Mouse (Mus musculus) left cerebral cortex, adult 2 months (tissue): Measurements from ENCODE around the gene Sbk3. TPM values are rescaled to one million over a fixed set of nuclear protein-coding genes. Genes with fewer than 3 reads are reported as not detected.
"Not testable (repeated sequence)": the region's sequence is repeated elsewhere in the genome, so short reads cannot be mapped to it uniquely, and the experiment has no call there.

Source experiments
- DNase-seq, 2 experiments: peaks; one replicate each; pipeline ENCODE4 v3.0.0; 2021 to 2022; ENCODE audit warnings: low spot score in 2 of 2, mixed read lengths in 1 of 2; ENCODE audit errors: extremely low spot score in 1 of 2
- H3K27ac ChIP-seq: fragments of 200-600 bp; 2 replicates; pipeline ENCODE4 v1.8.1; 2022
- H3K4me3 ChIP-seq: fragments of 200-600 bp; 2 replicates; pipeline ENCODE4 v1.8.1; 2022
- CTCF ChIP-seq: fragments of 200-600 bp; IDR thresholded peaks from 2 replicates; pipeline ENCODE4 v1.8.1; 2022; ENCODE audit warnings: antibody characterized with exemption, mild to moderate bottlenecking, moderate library complexity
- intact Hi-C: fragments of 180-260 bp; cut with DNase I; formaldehyde crosslinking; loops from one replicate; pipeline ENCODE4 v1.15.1; 2025
- total RNA-seq, 2 experiments: library from RNA; stranded (reverse); gene quantifications; 2 replicates each; pipeline ENCODE4 v1.2.3; 2021

Gene Sbk3
- total RNA-seq, 2 experiments from 2014 or later = 1.1 to 1.5 TPM

- intact Hi-C loops = no loop called here
- no peak for DNase-seq
- no peak for TF ChIP-seq CTCF
- H3K27ac ChIP-seq = no peak overlapping the region
- H3K4me3 ChIP-seq = no peak overlapping the region
Measured at GRCm38 (mm10) chr7:5012681-5013513, 41.9 kb upstream of the Sbk3 start.

GRCm38 (mm10) chr7:5008229-5008628, 37.3 kb upstream of the Sbk3 start:
- DNase-seq = no peak
- intact Hi-C loops = no loop called here
- Histone ChIP-seq H3K27ac (no peak overlapping the region), H3K4me3 (no peak overlapping the region)
- TF ChIP-seq CTCF = no peak

DNA sequence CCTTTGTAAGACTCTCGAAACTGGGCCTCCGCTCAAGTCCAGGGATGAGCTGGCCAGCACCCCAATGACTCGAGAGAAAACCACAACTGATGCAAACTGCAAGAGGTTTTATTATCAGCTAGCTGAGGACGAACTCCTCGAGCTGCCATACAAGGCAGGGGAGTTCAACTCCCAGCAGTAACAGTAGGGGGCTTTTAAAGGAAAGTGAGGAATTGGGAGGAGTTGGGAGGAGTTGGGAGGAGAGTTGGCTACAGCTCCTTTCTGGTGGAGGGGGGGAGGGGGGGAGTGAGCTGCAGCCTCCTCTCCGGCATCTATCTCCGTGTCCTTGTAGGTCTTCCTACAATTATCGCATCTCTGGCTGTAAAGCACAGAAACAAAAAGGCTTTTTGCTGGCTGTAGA, 31.9 kb upstream of the Sbk3 start:
- DNase-seq, H3K27ac ChIP-seq, intact Hi-C loops, H3K4me3 ChIP-seq: not testable (repeated sequence)

DNA sequence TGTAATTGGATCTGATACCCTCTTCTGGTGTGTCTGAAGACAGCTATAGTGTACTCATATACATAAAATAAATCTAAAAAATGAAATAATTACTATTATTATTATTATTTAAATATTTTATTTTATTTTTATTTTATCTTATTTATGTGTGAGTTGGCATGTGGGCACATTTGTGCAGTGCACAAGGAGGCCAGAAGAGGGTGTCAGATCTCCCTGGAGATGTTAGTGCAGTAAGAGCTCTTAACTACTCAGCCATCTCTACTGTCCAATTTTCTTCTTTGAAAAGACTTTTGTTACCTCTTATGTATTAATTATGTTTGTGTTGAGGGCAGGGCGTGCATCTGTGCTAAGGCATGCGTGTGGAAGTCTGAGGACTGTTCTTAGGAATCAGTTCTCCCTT, 28.9 kb upstream of the Sbk3 start:
- intact Hi-C loops = loop anchor here (5.0 kb wide), 1 partner anchor 58 kb away; no protein-coding TSS in a partner anchor
- Histone ChIP-seq H3K27ac (no peak overlapping the region), H3K4me3 (no peak overlapping the region)
- no peak for DNase-seq
- peak; percentile 56 for TF ChIP-seq CTCF

- no peak for TF ChIP-seq CTCF
- peak overlapping the region; percentile 93 for H3K27ac ChIP-seq
- intact Hi-C loops = loop anchor here (1.0 to 5.0 kb wide), 4 partner anchors 17 to 449 kb away; partner anchors contain the start of genes Fiz1, Zfp524 and Zfp580
- H3K4me3 ChIP-seq = peak overlapping the region; percentile 88
- no peak for DNase-seq
Measured at GRCm38 (mm10) chr7:4996934-4997333, 26.0 kb upstream of the Sbk3 start.

DNA sequence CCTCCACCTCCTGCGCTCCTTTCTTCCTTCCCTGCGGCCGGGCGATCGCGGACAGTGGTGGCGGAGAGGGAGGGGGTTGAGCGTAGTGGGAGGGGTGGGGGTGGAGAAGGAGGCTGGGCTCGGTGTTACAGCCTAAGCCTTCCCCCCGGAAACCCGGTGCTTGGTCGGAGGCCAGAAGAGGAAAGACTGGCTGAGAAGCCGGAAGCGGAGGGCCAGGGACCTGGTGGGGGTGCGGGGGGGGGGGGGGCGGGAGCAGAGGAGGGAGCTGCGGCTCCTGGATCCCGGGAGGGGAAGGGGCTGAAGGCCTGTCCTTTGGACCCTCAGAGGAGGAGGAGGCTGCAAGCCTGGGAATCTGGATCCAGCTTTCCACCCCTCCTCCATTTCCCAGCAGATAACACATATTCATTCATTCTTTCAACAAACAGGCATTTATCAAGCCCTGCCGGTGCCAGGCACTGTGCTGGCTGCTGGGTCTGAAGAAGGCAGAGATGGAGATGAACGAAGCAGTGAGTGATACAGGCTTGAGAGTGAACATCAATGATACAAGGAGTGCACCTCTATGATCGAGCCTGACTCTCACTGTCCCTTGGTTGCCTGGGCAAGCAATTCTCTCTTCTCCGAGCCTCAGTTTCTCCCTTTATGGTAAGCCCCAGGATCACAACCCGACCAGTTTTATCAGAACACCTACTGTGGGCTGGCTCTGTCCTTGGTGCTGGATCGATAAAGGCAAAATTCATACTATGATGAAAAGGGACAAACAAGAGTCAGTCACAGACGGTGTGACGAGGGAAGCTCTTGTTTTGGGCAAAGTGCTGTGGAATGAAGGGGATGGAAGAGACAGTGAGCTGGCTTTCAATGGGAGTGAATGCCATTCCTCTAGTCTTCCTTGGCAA, 25.3 kb upstream of the Sbk3 start, which contains the start of gene Zfp579:
Zfp579 (minus strand) TSS at position 156 of the 893 bp plus-strand sequence.
- TF ChIP-seq CTCF = no peak
- intact Hi-C loops = loop anchor here (1.0 to 5.0 kb wide), 4 partner anchors 18 to 448 kb away; partner anchors contain the start of genes Fiz1, Zfp524 and Zfp580
- Histone ChIP-seq H3K27ac (peak within 1 kb of the TSS; percentile 93), H3K4me3 (peak within 1 kb of the TSS; percentile 88)
- DNase-seq = peak; percentile 90 to 95

DNA sequence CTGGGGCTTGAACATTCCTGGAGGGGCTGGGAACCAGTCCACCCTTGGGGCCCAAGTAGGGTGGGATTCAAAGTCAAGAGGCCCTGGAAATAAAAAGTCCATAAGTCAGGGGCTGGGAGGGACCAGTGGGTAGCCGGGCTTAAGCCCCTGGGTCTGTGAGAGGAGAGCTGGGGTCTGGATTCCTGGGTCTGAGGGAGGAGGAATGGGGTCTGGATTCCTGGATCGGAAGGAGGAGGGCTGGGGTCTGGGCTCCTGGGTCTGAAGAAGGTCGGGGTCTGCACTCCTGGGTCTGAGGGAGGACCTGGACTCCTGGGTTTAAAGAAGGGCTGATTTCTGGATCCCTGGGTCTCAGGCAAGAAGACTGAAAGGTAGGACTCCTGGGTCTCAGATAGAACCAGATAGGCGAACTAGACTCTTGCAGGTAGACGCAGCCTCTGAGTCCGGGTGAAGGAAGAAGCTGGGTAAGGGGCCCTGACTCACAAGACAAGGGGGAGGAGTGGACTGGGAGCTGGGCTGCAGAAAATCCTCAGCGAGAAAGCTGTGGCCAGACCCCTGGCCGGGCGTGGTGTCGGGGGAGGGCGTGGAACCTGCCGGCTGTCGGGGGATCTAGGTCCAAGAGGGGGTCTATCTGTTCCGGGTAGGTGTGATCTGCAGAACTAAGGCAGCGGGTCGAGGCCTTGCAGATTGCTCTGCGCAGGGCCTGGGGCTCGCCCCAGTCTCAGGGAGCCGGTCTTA, 24.5 kb upstream of the Sbk3 start:
- intact Hi-C loops = loop anchor here (1.0 to 5.0 kb wide), 4 partner anchors 19 to 447 kb away; partner anchors contain the start of genes Fiz1, Zfp524 and Zfp580

DNA sequence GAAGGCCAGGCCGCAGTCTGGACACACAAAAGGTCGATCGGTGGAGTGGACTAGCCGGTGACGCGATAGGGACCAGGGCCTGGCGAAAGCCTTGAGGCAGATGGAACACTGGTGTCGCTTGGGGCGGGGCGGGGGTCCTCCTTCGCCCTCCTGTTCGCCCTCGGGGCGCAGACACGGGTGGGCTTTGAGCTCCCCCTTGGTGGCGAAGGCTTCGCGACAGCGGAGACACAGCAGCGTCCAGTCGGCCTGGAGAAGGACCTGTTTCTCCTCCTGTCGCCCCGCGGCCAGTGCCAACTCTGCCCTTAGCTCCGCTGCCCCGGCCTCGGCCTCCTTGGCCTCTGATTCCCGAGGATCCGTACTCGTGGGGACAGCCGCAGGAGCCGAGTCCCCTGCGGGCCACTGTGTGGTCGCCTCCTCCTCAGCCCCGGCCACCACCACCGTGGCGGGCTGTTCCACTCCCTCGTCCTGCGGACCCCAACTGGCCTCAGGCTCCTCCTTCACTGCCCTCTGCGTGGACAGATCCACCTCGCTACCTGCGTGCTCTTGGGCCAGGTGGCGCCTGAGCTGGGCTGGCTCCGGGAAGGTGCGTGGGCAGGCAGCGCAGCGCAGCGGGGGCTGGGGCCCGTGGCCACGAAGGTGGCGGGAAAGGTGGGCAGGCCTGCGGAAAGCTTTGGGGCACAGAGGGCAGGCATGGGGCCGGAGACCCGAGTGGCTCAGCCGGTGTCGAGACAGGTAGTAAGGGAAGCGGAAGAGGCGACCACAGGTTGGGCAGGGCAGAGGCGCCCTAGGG, 23.2 kb upstream of the Sbk3 start:
- intact Hi-C loops = no loop called here
- peak in 1 of 2 experiments; percentile 31 for DNase-seq
- no peak for TF ChIP-seq CTCF
- Histone ChIP-seq H3K27ac (no peak overlapping the region), H3K4me3 (no peak overlapping the region)

More for the DNA sequence above, 24.5 kb upstream of the Sbk3 start:
- TF ChIP-seq CTCF = no peak
- H3K4me3 ChIP-seq = peak overlapping the region; percentile 88
- no peak for DNase-seq
- peak overlapping the region; percentile 91 for H3K27ac ChIP-seq

DNA sequence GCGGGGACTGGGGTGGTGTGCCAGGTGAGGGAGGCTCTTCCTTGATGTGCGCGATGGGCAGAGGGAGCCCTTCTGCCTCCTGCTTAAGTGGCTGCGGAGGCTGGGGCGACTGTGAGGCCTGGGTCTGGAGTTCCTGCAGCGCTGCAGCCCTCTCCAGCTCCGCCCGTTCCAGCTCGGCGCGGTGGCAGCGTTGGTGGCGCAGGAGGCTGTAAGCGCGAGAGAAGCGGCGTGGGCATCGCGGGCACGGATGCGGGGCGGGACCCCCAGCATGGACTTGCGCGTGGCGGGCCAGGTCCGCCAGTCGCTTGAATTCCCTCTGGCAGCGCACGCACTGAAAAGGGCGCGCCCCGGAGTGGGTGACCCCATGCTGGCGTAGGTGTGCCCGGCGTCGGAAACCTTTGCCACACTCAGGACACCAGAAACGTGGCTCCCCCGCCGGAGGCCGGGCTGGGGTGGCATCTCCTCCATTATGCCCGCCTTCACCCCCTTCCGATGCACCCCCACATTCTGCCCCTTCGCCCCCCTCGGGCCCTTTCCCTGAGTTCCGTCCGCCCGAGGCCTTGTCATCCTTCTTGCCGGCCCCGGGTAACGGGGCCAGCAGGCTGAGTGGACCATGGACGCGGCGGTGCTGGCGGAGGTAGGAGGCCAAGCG, 22.5 kb upstream of the Sbk3 start:
- no peak for DNase-seq
- intact Hi-C loops = no loop called here
- no peak for TF ChIP-seq CTCF
- Histone ChIP-seq H3K27ac (no peak overlapping the region), H3K4me3 (no peak overlapping the region)

DNA sequence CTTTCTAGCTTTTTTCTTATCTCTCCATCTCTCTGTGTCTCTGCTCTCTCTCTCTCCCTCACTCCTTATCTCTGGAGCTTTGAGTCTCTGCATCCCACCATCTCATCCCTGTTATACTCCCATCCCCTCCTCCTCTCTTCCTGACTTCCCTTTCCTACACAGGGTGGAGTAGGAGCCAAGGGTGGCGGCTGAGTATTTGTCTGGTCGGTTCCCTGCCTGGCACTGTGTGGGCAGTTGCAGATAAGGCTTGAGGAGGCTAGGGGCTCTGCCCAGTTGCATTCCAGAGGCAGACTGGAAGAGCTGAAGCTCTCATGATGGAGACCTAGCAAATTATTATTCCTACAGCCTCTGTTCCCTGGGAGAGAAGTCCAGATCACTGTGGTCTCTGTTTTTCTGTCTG, 17.3 kb upstream of the Sbk3 start:
- H3K27ac ChIP-seq = no peak overlapping the region
- intact Hi-C loops = no loop called here
- no peak for TF ChIP-seq CTCF

More for the DNA sequence above, 17.3 kb upstream of the Sbk3 start:
- DNase-seq = no peak
- no peak overlapping the region for H3K4me3 ChIP-seq
